Mouse (Mus musculus): ENCODE results near the gene Hsd17b12.

Hsd17b12 gene

DNA sequence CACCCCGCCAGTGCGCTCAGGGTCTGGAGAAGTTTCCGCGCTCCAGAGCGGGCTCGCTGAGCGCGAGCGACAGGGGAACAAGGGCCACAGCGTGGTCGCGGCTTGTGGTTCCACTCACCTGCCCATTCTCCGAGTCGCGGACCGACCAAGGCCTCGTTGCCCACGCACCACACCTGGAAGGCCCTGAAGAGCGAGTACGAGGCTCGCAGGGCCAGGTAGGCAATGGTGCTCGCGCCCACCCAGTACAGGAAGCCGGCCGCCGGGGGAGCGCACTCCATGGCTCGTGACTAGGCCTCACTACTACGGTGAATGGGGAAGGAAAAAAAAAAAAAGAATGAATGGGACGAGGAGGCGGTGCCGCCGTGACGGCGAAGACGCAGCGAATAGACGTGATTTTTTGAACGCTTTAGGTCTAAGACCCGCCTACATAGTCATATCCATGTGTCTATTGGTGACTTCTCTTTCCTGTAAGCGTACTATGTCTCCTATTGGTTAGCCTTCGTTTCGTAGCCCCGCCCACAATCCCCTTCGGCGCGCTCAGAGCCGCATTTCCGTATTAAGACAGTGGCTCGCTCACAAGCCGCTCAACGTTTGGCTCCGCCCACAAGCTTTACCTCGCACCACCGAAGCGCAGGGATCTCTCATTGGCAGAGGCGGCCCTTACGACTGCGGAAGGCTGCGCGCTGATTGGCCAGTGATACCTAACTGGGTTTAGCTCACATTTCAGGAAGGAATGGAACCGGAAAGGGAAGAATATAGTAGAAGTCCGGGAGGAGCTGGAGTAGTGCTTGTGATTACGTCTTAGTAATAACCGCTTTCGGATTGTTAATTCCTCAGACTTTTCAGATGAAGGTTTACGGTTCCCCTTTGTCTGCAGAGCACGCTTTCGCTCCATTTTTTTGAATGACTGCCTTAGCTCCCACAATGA lies at the start of gene Hsd17b12:
Gene Hsd17b12 (minus strand): TSS at position 373 of the 928 bp plus-strand sequence.
- peak; percentile 100 for DNase-seq (ENCODE audit: low spot score)

GRCm38 (mm10) chr2:94184906-94185305 lies 27.1 kb upstream of the Hsd17b12 start:
- no peak for DNase-seq (ENCODE audit: low spot score)

GRCm38 (mm10) chr2:94184142-94184541 lies 26.4 kb upstream of the Hsd17b12 start:
- DNase-seq (ENCODE audit: low spot score) = no peak

DNA sequence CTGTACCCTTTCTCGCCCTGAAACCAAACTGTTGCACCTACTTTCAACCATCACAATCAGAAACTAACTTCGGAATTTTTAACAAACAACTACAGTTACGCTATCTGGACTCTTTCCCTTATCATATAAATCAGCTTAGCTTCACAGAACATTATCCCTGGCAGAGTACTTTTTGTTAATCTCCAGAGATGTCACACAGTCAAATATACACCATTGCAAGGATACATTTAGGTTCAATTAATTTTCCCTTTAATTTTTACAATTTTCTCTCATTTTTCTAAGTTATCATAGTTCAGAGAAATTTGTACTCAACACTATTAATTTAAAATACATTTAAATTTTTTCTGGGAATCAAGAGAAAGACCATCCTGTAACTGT lies 21.3 kb upstream of the Hsd17b12 start:
- DNase-seq (ENCODE audit: low spot score) = no peak

- peak; percentile 84 for DNase-seq (ENCODE audit: low spot score)
Observed at GRCm38 (mm10) chr2:94178321-94179029, 20.7 kb upstream of the Hsd17b12 start.

- DNase-seq (ENCODE audit: low spot score) = no peak
Observed at GRCm38 (mm10) chr2:94177294-94177693, 19.5 kb upstream of the Hsd17b12 start.

DNA sequence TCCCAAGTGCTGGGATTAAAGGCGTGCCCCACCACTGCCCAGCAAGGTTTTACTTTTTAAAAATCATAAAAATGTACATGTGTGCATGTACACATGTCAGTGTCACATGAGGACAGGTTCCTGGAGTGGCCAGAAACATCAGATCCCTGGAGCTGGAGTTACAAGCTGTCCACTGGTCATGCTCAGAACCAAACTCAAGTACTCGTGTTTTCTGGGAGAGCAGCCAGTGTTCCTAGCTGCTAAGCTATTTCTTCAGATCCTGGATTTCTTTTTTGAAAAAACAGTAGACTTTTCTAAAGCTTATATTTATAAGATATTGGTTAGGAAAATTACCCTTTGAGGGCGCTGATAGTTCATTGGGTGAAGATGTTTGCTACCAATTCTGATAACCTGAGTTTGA lies 18.6 kb upstream of the Hsd17b12 start:
- no peak for DNase-seq (ENCODE audit: low spot score)

DNA sequence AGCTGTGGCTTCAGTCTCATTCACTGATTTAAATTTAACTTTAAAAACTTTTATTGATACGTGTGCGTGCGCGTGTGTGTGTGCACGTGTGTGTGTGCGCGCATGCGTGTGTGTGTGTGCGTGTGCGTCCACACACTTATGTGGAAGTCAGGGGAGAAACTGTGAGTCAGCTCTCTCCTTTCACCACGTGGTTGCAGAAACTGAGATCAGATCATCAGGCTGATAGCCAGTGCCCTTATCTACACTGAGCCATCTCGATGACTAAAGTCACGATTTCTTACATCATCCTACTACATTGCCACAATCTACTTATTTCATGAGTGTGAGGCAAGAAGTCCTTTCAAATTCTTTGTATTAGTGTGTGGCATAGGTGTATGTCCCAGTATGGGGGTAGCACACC lies 15.8 kb upstream of the Hsd17b12 start:
- DNase-seq (ENCODE audit: low spot score) = no peak

DNA sequence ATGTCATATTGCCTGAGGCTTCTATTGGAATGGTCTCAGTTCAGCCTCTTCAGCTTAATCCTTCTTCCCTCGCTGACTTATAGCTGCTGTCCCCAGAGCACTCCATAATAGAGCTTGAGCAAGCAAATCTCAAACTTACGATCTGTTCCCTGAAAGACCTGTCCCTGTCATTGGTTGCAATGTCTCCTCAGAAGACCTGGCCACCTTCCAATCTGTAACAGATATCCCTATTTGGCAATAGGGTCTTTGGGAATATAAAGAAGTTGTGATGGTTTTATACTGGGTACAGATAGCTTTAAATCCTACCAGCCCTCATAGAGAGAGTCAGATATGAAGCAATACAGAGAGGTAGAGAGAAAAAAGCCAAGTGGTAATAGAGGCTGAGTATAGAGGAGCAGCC lies 5.4 kb upstream of the Hsd17b12 start:
- DNase-seq (ENCODE audit: low spot score) = no peak

DNA sequence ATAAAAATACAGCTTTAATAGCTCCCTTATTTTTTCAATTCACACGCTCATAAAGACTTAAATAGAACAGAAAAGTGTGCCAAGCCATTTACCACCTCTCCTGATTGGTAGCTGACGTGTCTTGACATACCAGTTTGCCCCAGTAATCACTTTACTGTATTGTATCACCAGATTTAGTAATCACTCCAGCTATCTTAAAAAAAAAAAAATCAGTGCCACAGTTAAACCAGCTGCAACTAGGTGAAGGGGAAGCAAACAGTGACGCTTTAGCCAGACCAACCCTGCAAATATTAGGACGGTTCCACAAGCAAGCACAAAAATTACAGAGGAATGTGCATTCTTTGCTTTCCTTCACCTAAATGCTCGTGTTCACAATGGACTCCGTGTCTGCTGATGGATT lies 4.4 kb upstream of the Hsd17b12 start:
- DNase-seq (ENCODE audit: low spot score) = no peak

GRCm38 (mm10) chr2:94158520-94158884 lies 738 bp upstream of the Hsd17b12 start:
- no peak for DNase-seq (ENCODE audit: low spot score)

GRCm38 (mm10) chr2:94157051-94157450 lies 713 bp downstream of the Hsd17b12 start:
- DNase-seq (ENCODE audit: low spot score) = peak; percentile 15

GRCm38 (mm10) chr2:94145146-94145542 lies 12.6 kb downstream of the Hsd17b12 start:
- DNase-seq (ENCODE audit: low spot score) = no peak

DNA sequence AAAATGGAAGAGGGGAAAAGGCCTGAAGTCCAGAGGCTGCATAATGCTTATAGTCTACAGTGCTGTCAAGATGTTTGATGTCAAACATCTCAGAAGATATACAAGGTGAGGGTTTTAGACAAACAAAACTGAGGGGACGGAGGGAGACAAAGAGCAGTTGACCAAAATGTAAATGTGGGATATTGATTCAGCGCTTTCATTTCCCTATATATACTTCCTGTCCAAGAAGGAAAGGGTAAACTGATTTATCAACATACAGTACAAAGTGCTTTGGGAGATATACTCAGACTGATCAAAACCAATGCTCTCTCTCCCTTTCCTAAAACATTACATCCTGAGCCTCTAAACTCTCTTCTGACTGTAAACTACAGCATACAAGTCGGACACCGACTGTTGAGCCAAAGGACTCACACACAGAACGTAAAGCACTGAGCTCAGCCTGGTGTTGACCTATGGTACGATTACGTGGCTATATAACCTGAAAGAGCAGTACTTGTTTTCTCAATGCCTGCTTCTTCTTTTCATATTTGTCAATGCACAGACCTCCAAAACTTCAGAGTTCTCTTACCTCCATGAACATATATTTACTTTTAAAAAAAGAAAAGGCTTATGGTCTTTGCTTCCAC lies 13.1 kb downstream of the Hsd17b12 start:
- no peak for DNase-seq (ENCODE audit: low spot score)

DNA sequence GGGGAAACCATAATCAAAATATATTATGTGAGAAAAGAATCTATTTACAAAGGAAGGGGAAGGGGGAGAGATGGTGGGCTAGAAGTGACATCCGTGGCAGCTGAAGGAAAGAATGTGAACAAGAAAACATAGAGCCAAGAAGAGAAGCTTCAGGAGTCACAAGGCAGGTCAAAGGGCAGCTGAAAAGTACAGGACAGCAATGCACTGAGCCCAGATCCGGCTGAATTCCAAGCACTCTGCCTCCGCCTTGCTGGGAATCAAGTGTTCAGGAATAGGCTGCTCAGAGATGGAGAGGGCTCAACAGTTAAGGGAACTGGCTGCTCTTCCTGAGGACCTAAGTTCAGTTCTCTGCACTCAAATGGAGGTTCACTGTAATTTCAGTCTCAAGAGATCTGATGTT lies 16.5 kb downstream of the Hsd17b12 start:
- no peak for DNase-seq (ENCODE audit: low spot score)

DNA sequence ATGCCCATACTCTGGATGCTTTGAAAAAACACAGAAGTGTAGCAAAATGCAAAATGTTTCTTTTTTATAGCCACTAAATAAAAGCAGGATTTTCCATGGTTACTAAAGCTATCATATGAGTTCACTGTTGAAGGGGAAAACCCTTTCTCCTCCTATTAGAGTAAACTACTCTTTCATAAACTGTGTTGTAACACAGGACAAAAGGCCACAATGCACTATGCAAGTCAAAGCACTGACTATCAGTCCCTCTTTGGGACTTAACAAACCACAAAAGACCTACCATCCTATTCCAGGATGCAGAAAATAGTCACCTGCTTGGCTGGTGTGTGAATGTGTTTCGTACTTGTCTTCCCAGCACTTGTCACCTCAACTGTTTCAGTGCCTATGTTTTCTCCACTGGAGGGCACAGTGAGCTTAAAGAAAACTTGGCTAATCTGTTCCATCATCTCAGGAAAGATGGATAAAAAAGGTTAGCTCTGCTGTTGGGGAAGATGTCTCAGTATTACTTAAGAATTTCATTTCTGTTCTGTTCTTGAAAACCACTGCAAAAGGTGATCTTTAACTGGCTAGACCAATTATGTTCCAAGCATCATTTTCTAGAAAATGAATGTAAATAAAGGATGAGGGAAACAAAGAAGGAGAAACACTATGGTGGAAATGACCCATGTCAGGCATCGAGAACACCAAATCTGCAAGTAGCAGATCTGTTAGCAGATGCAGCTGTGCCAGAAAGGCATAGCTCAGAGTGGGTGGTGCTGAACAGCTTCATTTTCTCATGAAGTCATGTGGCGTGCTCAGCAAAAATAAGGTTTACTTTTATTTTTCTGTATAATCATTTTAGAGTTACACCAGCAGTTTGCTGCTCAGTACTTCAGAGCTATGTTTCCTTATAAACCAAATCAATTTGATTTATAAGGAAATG lies 19.0 kb downstream of the Hsd17b12 start:
- DNase-seq (ENCODE audit: low spot score) = no peak

GRCm38 (mm10) chr2:94136837-94137236 lies 20.9 kb downstream of the Hsd17b12 start:
- DNase-seq (ENCODE audit: low spot score) = no peak

GRCm38 (mm10) chr2:94128496-94128895 lies 29.3 kb downstream of the Hsd17b12 start:
- DNase-seq (ENCODE audit: low spot score) = no peak

- no peak for DNase-seq (ENCODE audit: low spot score)
Observed at GRCm38 (mm10) chr2:94122182-94123041, 35.4 kb downstream of the Hsd17b12 start.

GRCm38 (mm10) chr2:94103758-94104157 lies 54.0 kb downstream of the Hsd17b12 start:
- no peak for DNase-seq (ENCODE audit: low spot score)

DNA sequence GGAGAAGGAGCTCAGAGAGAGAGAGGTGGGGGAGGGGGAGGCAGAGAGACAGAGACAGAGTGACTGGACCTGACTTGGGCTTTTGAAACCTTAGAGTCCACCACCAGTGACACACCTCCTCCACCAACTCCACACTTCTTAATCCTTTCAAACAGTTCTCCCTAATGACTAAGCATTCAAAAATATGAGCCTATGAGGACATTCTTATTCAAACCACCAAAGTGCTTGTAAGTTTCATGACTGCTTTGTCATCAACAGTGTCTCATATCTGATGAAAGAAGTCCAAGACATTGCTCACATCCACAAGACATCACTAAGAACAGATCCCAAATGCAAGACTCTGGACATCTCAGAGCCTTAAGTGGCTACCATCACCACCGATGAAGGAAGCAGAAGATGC lies 67.9 kb downstream of the Hsd17b12 start:
- DNase-seq (ENCODE audit: low spot score) = no peak

Data from c-Kit-positive CD71-positive TER-119-positive erythroid progenitor cells, embryonic 14.5 days (primary cell).